Mouse (Mus musculus) small intestine, adult 2 months (tissue): Measurements from ENCODE around the gene Add1.

Experiments used
- CTCF ChIP-seq: fragments of 200-500 bp; IDR thresholded peaks from 2 replicates; pipeline ENCODE4 v1.5.1; 2012; ENCODE audit warnings: low read depth, mild to moderate bottlenecking, control low read depth, inconsistent platforms, low read length, moderate library complexity, mixed read lengths; ENCODE audit not compliant: insufficient replicate concordance, insufficient read length; ENCODE audit errors: extremely low read depth
- POLR2A ChIP-seq: fragments of 200-500 bp; IDR thresholded peaks from 2 replicates; pipeline ENCODE4 v1.6.1; 2012; ENCODE audit warnings: low read depth, mild to moderate bottlenecking, control low read depth, inconsistent platforms, low read length, moderate library complexity

DNA sequence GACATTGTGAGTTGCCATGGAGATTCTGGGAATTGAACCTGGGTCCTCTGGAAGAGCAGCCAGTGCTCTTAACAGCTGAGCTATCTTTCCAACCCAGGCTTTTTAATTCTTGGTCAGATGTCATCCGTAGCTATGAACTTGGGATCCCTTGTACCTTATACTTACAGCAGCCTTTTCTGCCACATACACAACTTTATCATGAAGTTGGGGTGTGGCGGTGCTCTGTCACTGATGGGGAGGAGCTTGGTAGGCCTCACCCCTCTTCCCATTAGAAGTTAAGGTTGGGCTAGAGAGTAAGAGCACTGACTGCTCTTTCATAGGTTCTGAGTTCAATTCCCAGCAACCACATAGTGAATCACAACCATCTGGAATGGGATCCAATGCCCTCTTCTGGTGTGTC, 59.5 kb downstream of the Add1 start:
- TF ChIP-seq CTCF (no peak), POLR2A (no peak)
